Mouse (Mus musculus) stomach, embryonic 15.5 days (tissue): Measurements from ENCODE around the gene Olfr586. TPM values are rescaled to one million over a fixed set of nuclear protein-coding genes. Genes with fewer than 3 reads are reported as not detected.

ENCODE experiments used
- ATAC-seq: fragments of 200-750 bp; cut with Nextera tagmentation; 2 replicates; pipeline ENCODE4 v1.8.0; 2017; ENCODE audit warnings: low read depth, moderate number of reproducible peaks, moderate TSS enrichment; ENCODE audit not compliant: insufficient read depth, low FRiP score
- H3K27ac ChIP-seq: fragments of 300-500 bp; sonication (generic); 2 replicates; pipeline ENCODE4 v1.5.1; 2015; ENCODE audit warnings: mild to moderate bottlenecking, inconsistent platforms
- H3K27me3 ChIP-seq: fragments of 300-500 bp; sonication (generic); replicated peaks from 2 replicates; pipeline ENCODE4 v1.6.1; 2015; ENCODE audit warnings: inconsistent platforms
- H3K36me3 ChIP-seq: fragments of 300-500 bp; sonication (generic); 2 replicates; pipeline ENCODE4 v1.6.1; 2015; ENCODE audit warnings: inconsistent platforms
- H3K4me1 ChIP-seq: fragments of 300-500 bp; sonication (generic); 2 replicates; pipeline ENCODE4 v1.6.1; 2015; ENCODE audit warnings: inconsistent platforms
- H3K4me2 ChIP-seq: fragments of 300-500 bp; sonication (generic); 2 replicates; pipeline ENCODE4 v1.6.1; 2015; ENCODE audit warnings: mild to moderate bottlenecking, inconsistent platforms
- H3K4me3 ChIP-seq: fragments of 300-500 bp; sonication (generic); replicated peaks from 2 replicates; pipeline ENCODE4 v1.5.1; 2015; ENCODE audit warnings: inconsistent platforms
- H3K9ac ChIP-seq: fragments of 300-500 bp; sonication (generic); 2 replicates; pipeline ENCODE4 v1.6.1; 2015; ENCODE audit warnings: inconsistent platforms
- H3K9me3 ChIP-seq: fragments of 300-500 bp; sonication (generic); 2 replicates; pipeline ENCODE4 v1.6.1; 2016; ENCODE audit warnings: inconsistent platforms
- WGBS: fragments of 180-500 bp; shearing (Covaris S2); methylation state at CpG from one replicate; pipeline ENCODE4 v1.1.7; 2015; 5-methylcytosine and 5-hydroxymethylcytosine counted together
- polyA plus RNA-seq: library from polyadenylated mRNA; unstranded; fragments of >200 nt; fragmentation: Nextera tagmentation; extraction: Ambion mirVana; gene quantifications from 2 replicates; pipeline ENCODE4 v1.2.1, GENCODE M21; 2015

The Olfr586 gene
- not detected in 2 replicates for polyA plus RNA-seq

DNA sequence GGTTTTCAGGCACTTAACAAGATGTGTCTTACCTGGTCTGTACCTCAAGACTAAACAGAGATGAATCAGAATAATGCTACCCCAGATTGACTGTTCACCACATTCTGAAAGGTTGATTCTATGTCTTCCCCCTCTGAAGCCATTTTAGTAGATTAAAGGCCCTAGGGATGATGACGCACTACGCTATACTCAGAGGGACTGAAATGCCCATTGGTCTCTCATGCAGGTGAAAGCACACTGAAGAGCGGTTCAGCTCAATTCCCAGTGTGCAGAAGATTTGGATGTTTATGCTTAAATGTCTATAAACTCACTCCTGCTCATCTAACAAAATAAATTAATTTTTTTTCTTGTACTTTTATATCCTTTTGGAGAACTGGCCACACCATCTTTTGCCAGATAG lies at the start of gene Olfr586:
Olfr586 (minus strand) TSS at position 101 of the 400 bp plus-strand sequence.
- Histone ChIP-seq H3K36me3 (no peaks in the 10 kb centered on the region), H3K9ac (no peak within 1 kb of the TSS), H3K4me3 (no peak within 1 kb of the TSS), H3K27me3 (no peaks in the 10 kb centered on the region), H3K4me1 (no peaks in the 10 kb centered on the region), H3K9me3 (no peaks in the 10 kb centered on the region), H3K27ac (no peak within 1 kb of the TSS), H3K4me2 (no peak within 1 kb of the TSS)
- ATAC-seq: no peak
- 89% methylated on average over 3 of the region's 3 CpGs for WGBS

DNA sequence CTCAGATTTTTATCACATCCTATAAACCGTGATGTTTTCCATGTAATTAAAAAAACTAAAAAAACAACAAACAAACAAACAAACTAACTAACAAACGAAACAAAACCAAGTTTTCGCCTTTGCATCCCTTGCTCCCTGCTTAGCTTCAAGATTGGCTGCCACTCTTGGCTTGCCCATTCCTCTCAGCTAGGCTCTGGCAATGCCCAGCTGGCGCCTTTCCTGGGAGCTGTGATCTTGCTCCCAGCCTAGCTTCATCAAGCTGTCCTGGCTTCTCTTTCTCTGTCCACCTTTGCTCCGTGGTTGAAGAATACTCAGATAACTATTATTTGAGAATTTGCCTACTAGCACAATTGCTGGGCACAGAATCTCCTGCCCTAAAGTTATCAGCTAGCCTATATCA lies 44.3 kb upstream of the Olfr586 start:
- Histone ChIP-seq H3K4me2 (no peak overlapping the region), H3K27ac (no peak overlapping the region), H3K9ac (no peak overlapping the region), H3K4me3 (no peak overlapping the region), H3K4me1 (no peaks in the 10 kb centered on the region), H3K27me3 (no peaks in the 10 kb centered on the region), H3K36me3 (no peaks in the 10 kb centered on the region), H3K9me3 (no peaks in the 10 kb centered on the region)
- 72% methylated on average over 5 of the region's 5 CpGs for WGBS
- ATAC-seq: no peak

DNA sequence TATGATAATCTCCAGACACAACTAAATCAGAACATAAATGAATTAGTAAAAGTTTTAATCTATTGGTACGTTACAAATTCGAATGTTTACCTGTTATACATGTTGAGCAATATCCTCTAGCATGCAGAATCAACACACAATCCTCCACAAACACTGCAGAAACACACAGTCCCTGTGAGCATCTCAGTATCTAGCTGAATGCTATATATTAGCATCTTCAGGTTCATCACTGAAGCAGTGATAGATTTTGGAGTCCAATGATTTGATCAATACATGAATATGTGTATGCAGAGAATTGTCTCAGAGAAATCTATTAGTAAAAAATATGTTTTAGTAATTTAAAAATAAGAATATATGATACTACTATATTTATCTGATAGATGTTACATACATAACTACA lies 30.8 kb upstream of the Olfr586 start, which contains the start of gene Olfr589:
Olfr589 (minus strand) TSS at position 101 of the 400 bp plus-strand sequence.
- no peak for ATAC-seq
- no peaks in the 10 kb centered on the region for H3K27me3 ChIP-seq
- WGBS: 59% methylated on average over 2 of the region's 2 CpGs

DNA sequence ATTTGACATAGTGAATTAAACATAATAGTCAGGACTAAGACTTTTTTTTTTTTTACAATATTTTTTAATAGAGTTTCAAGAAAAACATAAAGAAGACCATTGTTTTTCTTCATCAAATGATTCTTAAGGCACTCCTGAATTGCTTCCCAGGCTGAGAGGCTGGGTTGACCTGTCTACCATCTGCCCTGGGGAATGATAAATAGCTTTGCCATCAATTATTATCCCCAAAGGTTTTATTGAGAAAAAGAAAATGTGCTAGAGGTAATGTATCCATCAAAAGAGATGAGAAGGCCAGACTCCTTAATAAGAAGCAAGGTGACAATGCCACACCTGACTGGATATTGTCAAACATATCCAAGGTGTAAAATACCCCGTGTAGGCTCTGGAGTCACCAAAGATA lies 15.1 kb upstream of the Olfr586 start, which contains the start of gene Olfr588-ps1:
Olfr588-ps1 (plus strand) TSS at position 301 of the 400 bp plus-strand sequence.
- Histone ChIP-seq H3K4me3 (no peak within 1 kb of the TSS), H3K4me1 (no peaks in the 10 kb centered on the region), H3K27me3 (no peaks in the 10 kb centered on the region), H3K9me3 (no peaks in the 10 kb centered on the region), H3K9ac (no peak within 1 kb of the TSS), H3K36me3 (no peaks in the 10 kb centered on the region), H3K27ac (no peak within 1 kb of the TSS), H3K4me2 (no peak within 1 kb of the TSS)
- WGBS: 78% methylated on average over 1 of the region's 1 CpGs
- no peak for ATAC-seq

More for the DNA sequence above, 30.8 kb upstream of the Olfr586 start, which contains the start of gene Olfr589:
- no peak within 1 kb of the TSS for H3K9ac ChIP-seq
- no peak within 1 kb of the TSS for H3K27ac ChIP-seq
- no peaks in the 10 kb centered on the region for H3K36me3 ChIP-seq
- no peaks in the 10 kb centered on the region for H3K9me3 ChIP-seq
- no peak within 1 kb of the TSS for H3K4me2 ChIP-seq
- H3K4me1 ChIP-seq: no peaks in the 10 kb centered on the region
- H3K4me3 ChIP-seq: no peak within 1 kb of the TSS

DNA sequence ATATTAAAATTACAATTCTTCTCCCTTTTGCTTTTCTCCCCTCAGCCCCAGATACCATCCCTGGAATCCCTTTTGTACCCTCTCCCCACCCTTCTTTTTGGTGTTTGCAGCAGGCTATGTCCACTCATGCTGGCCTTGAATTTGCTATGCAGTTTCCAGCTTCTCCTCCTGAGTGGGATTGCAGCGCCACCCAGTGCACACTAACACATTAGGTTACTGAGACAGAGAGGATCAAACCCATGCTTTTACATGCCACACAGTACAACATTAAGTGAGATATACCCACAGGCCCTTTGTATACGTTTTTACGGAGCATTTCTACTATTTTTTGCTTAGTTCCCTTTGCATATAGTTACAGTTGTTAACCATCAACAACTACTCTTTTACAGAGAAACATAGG lies 6.0 kb downstream of the Olfr586 start:
- Histone ChIP-seq H3K9ac (no peak overlapping the region), H3K4me2 (no peak overlapping the region), H3K27me3 (no peaks in the 10 kb centered on the region), H3K9me3 (no peaks in the 10 kb centered on the region), H3K4me3 (no peak overlapping the region), H3K36me3 (no peaks in the 10 kb centered on the region), H3K27ac (no peak overlapping the region), H3K4me1 (no peaks in the 10 kb centered on the region)
- ATAC-seq: no peak
- 42% methylated on average over 3 of the region's 3 CpGs for WGBS

DNA sequence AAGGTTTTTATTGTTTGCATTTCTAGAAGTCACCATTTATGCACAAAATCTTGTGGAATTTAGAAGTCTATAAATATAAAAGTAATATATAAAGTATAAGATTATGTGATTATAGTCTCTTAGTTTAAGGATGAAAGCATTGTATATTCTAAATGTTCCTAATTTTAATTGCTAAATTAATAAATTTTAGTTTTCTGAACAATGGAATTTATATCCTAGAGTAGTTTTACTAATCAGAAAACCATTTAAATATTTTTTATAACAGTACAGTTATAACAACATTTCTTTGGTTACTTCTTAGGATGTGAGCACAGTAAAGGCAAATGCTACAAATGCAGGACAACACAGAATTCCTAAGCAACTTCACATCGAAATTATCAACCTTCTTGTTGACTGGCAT lies 28.0 kb downstream of the Olfr586 start, which contains the start of gene Olfr585:
Olfr585 (plus strand) TSS at position 301 of the 400 bp plus-strand sequence.
- ATAC-seq: no peak
- no peaks in the 10 kb centered on the region for H3K27me3 ChIP-seq

DNA sequence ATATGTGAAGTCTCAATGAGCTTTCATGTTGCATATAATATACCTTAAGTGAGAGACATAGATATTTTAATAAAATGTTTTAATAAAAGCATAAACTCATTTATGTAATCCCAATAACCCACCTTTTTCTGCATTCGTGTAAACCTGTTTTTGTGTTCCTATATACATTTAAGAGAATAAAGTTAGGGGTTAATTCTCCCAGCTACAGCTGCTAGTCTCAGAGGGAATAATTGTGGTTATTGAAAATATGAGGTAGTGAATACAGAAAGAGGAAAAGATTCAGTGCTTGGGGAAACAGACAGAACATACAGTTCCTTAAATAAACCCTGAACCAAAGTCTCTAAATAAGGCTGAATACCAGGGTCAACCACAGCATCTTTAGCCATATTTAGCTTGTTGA lies 43.9 kb downstream of the Olfr586 start, which contains the start of gene Olfr584:
Olfr584 (plus strand) TSS at position 301 of the 400 bp plus-strand sequence.
- Histone ChIP-seq H3K4me1 (no peaks in the 10 kb centered on the region), H3K27me3 (no peaks in the 10 kb centered on the region), H3K27ac (no peak within 1 kb of the TSS), H3K4me2 (no peak within 1 kb of the TSS), H3K9ac (no peak within 1 kb of the TSS), H3K9me3 (no peaks in the 10 kb centered on the region), H3K4me3 (no peak within 1 kb of the TSS), H3K36me3 (no peaks in the 10 kb centered on the region)
- no peak for ATAC-seq
- 75% methylated on average over 1 of the region's 1 CpGs for WGBS

More for the DNA sequence above, 28.0 kb downstream of the Olfr586 start, which contains the start of gene Olfr585:
- WGBS: 74% methylated on average over 1 of the region's 1 CpGs
- H3K4me2 ChIP-seq: no peak within 1 kb of the TSS
- no peaks in the 10 kb centered on the region for H3K4me1 ChIP-seq
- no peaks in the 10 kb centered on the region for H3K36me3 ChIP-seq
- H3K27ac ChIP-seq: no peak within 1 kb of the TSS
- no peak within 1 kb of the TSS for H3K9ac ChIP-seq
- no peak within 1 kb of the TSS for H3K4me3 ChIP-seq
- no peaks in the 10 kb centered on the region for H3K9me3 ChIP-seq

Other genes with a start within 250 kb of the Olfr586 start
- gene Olfr568, start 248.5 kb downstream of the Olfr586 start, polyA plus RNA-seq: not detected in 2 replicates
- gene Olfr569, start 234.8 kb downstream of the Olfr586 start, polyA plus RNA-seq: not detected in 2 replicates
- not detected in 2 replicates for gene Olfr570, start 231.1 kb downstream of the Olfr586 start, polyA plus RNA-seq
- gene Olfr571, start 208.1 kb downstream of the Olfr586 start, polyA plus RNA-seq: not detected in 2 replicates
- gene Olfr572, start 201.2 kb downstream of the Olfr586 start, polyA plus RNA-seq: not detected in 2 replicates
- gene Olfr573-ps1, start 183.1 kb downstream of the Olfr586 start, polyA plus RNA-seq: not detected in 2 replicates
- not detected in 2 replicates for gene Olfr574, start 177.2 kb downstream of the Olfr586 start, polyA plus RNA-seq
- not detected in 2 replicates for gene Olfr575, start 166.9 kb downstream of the Olfr586 start, polyA plus RNA-seq
- not detected in 2 replicates for gene Olfr576, start 163.0 kb downstream of the Olfr586 start, polyA plus RNA-seq
- gene Olfr577, start 149.7 kb downstream of the Olfr586 start, polyA plus RNA-seq: not detected in 2 replicates
- not detected in 2 replicates for gene Olfr578, start 136.3 kb downstream of the Olfr586 start, polyA plus RNA-seq
- not detected in 2 replicates for gene Olfr582, start 87.6 kb downstream of the Olfr586 start, polyA plus RNA-seq
- gene Olfr583, start 74.3 kb downstream of the Olfr586 start, polyA plus RNA-seq: not detected in 2 replicates
- gene Olfr584, start 43.8 kb downstream of the Olfr586 start, polyA plus RNA-seq: not detected in 2 replicates
- gene Olfr585, start 27.9 kb downstream of the Olfr586 start, polyA plus RNA-seq: not detected in 2 replicates
- not detected in 2 replicates for gene Olfr588-ps1, start 15.2 kb upstream of the Olfr586 start, polyA plus RNA-seq
- gene Olfr589, start 30.7 kb upstream of the Olfr586 start, polyA plus RNA-seq: not detected in 2 replicates
- gene Olfr591, start 52.7 kb upstream of the Olfr586 start, polyA plus RNA-seq: not detected in 2 replicates
- gene Olfr592, start 59.2 kb upstream of the Olfr586 start, polyA plus RNA-seq: not detected in 2 replicates
- gene Olfr593, start 86.2 kb upstream of the Olfr586 start, polyA plus RNA-seq: not detected in 2 replicates
- gene Olfr594, start 91.4 kb upstream of the Olfr586 start, polyA plus RNA-seq: not detected in 2 replicates
- not detected in 2 replicates for gene Usp17ld, start 126.9 kb upstream of the Olfr586 start, polyA plus RNA-seq
- not detected in 2 replicates for gene Olfr596, start 180.0 kb upstream of the Olfr586 start, polyA plus RNA-seq
- not detected in 2 replicates for gene Olfr597, start 190.7 kb upstream of the Olfr586 start, polyA plus RNA-seq
- gene Olfr598, start 197.9 kb upstream of the Olfr586 start, polyA plus RNA-seq: not detected in 2 replicates
- not detected in 2 replicates for gene Olfr599, start 210.3 kb upstream of the Olfr586 start, polyA plus RNA-seq
- not detected in 2 replicates for gene Olfr600, start 224.0 kb upstream of the Olfr586 start, polyA plus RNA-seq
- not detected in 2 replicates for gene Olfr601, start 237.0 kb upstream of the Olfr586 start, polyA plus RNA-seq